Mouse (Mus musculus) liver (tissue): Measurements from ENCODE around the gene Soat1.

ENCODE experiments used
- DNase-seq: peaks from one replicate; pipeline ENCODE4 v3.0.0-alpha.2; 2020; ENCODE audit warnings: mixed read lengths

Soat1 gene

GRCm38 (mm10) chr1:156463981-156464853 lies 9.9 kb downstream of the Soat1 start:
- DNase-seq = no peak

DNA sequence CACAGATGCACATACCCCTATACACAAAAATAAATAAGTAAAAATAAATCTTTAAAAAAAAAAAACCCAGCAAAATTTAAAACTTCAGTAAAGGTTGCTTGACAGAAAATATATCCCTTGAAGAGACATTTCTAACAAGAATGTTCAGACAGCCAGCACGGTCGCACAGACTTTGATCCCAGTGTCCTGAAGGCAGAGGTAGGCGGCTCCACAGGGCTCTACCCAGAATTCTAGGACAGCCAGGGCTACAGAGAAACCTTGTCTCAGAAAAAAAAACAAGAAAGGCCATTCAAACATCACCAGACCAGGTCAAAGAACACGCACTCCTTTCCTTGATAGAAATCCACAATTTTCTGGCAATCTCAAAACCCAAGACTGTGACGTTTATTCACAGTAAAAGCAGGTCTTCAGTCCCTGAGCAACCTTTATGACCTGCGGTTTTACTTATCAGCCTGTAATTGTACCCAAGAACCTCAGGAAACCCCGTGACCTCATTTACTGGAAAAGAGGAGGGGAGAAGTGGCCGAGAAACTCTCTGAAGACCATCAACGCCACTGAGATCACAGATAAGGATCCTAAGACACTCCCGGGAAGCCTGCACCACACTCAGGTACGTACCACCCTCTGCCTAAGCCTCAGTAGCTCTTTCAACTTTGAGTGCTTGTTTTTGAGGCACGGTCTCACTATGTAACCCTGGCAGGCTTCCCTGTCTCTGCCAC lies 11.7 kb downstream of the Soat1 start:
- no peak for DNase-seq

DNA sequence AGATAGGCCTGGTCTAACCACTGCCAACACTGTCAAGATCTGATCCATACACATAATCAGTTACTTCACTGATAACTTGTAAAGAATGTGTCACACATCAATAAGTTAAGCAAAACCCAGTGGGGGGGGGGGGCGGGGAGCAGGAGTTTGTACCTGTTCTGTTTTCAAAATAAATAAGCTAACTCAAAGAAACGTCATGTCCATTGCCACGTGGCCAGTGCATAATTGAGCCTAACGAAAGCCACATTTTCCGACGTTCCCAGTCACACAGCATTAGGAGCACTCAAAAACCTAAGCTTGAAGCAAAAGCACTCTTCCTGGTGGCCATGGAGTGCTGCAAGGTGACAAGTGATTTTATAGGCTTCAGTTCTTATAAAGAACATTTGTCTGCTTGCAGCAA lies 13.1 kb downstream of the Soat1 start:
- no peak for DNase-seq

- no peak for DNase-seq
These were observed 13.9 kb downstream of the Soat1 start for GRCm38 (mm10) chr1:156460216-156460615.

- peak; percentile 24 for DNase-seq
These were observed 14.4 kb downstream of the Soat1 start for GRCm38 (mm10) chr1:156459690-156460089.

GRCm38 (mm10) chr1:156458391-156459060 lies 15.6 kb downstream of the Soat1 start:
- DNase-seq = no peak

DNA sequence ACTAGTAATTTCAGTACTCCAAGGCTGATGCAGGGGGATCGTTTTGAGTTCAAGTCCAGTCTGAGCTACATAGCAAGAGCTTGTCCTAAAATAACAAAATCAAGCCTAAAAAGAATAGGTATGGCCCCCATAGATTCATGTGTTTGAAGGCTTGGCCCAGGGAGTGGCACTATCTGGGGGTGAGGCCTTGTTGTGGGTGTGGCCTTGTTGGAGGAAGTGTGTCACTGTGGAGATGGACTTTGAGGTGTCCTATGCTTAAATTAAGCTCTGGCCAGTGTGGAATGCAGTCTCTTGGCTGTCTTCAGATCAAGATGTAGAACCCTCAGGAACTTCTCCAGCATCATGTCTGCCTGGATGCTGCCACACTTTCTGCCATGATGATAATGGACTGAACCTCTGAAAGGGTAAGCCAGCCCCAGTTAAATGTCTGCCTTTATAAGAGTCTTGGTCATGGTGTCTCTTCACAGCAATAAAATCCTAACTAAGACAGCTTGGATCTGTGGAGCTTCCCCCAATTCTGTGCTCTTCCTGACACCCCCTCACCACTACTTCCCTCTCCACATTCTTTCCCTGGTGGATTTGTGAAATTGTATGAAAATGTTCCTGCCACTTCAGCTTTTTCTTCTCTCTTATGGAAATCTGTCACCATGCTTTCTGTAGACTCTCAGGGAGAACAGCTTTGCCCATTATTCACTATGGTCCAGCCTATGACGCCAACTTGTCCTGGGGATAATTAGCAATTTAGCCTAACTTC lies 18.9 kb downstream of the Soat1 start:
- DNase-seq = peak; percentile 21

- no peak for DNase-seq
These were observed 19.7 kb downstream of the Soat1 start for GRCm38 (mm10) chr1:156454384-156454783.

DNA sequence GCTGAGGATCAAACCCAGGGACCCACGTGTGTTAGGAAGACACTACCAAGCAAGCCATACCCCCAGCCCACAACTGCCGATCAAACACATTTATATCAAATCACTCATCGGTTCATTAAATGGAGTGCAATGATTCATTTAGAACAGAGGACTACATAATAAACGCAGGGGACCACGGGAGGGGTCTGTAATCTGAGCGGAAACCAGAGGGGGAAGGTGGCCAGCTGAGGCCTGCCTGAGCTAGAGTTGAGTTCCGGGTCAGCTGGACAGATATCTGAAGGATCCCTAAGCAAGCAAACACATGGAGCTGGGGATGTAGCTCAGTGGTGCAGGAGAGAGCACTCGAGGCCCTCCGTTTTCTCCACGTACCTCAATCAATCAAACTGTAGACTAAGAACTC lies 20.3 kb downstream of the Soat1 start:
- DNase-seq = no peak

- DNase-seq = no peak
These were observed 23.7 kb downstream of the Soat1 start for GRCm38 (mm10) chr1:156450478-156450877.

DNA sequence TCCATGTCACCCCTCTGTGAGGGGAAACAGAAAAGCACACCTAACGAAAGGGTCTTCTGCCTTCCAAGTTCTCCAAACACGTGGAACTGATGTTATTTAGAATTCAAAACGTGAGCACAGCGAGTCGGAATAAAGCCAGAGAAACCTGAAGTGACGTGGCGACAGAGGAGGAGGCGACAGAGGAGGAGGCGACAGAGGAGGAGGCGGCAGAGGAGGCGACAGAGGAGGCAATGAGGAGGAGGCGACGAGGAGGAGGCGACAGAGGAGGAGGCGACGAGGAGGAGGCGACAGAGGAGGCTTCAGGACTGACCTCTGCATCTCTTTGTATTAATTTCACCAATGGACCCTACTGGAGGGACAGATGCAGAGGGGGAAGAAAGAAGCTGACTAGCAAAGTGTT lies 24.4 kb downstream of the Soat1 start:
- DNase-seq = no peak

GRCm38 (mm10) chr1:156449089-156449488 lies 25.0 kb downstream of the Soat1 start:
- DNase-seq = no peak

- DNase-seq = no peak
These were observed 29.1 kb downstream of the Soat1 start for GRCm38 (mm10) chr1:156445049-156445448.

GRCm38 (mm10) chr1:156442776-156443175 lies 31.4 kb downstream of the Soat1 start:
- no peak for DNase-seq

GRCm38 (mm10) chr1:156442266-156442665 lies 31.9 kb downstream of the Soat1 start:
- DNase-seq = no peak

GRCm38 (mm10) chr1:156437726-156438125 lies 36.4 kb downstream of the Soat1 start:
- no peak for DNase-seq

GRCm38 (mm10) chr1:156437016-156437708 lies 37.0 kb downstream of the Soat1 start:
- DNase-seq = no peak

DNA sequence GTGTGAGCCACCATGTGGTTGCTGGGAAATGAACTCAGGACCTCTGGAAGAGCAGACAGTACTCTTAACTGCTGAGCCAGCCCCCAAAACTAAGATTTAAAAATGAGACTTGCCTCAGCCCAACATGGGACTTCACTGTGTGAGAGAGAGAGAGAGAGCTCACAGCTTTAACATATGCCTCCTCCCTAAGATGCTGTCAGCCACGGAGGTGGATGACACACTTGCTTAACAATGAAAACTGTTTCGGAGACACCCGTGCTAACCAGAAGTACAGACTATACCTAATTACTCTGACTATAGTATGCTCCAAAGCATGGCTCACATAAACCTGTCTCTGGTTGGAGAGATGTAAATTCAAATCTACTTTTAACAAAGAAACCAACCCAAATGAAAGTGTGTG lies 40.6 kb downstream of the Soat1 start:
- no peak for DNase-seq

DNA sequence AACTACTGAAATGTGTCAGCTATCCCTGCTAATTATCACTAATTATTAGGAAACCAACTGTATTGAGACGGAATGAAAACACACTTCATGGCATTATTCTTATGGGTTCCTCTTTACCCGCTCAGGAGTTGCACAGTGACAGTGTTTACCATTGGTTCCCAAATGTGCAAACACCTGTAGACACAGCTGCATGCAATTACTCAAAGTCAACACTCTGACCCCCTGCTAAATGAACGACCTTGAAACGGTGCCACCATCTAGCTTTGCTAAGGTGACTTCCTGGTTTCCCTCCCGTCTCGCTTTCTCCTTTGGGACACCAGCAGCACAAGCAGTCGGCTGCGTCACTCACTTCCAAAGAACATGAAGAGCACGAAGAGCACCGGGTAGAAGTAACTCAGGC lies 41.6 kb downstream of the Soat1 start:
- no peak for DNase-seq

- DNase-seq = no peak
These were observed 45.7 kb downstream of the Soat1 start for GRCm38 (mm10) chr1:156428434-156428833.

DNA sequence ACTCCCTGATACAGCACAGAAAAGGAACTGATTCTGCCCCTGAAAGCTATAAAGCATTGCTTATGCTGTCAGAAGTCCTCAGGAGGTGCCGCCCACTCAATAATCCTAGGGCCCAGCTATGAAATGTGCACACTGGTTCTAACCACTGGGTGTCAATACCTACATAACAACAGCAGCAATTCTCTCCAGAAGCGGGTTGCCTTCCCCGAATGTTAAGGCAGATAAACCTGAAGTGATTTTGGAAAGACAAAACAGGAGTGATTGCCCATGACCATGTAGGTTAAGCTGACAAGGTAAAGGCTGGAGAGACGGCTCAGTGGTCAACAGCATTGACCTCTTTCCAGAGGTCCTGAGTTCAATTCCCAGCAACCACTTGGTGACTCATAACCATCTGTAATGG lies 48.4 kb downstream of the Soat1 start:
- DNase-seq = no peak

DNA sequence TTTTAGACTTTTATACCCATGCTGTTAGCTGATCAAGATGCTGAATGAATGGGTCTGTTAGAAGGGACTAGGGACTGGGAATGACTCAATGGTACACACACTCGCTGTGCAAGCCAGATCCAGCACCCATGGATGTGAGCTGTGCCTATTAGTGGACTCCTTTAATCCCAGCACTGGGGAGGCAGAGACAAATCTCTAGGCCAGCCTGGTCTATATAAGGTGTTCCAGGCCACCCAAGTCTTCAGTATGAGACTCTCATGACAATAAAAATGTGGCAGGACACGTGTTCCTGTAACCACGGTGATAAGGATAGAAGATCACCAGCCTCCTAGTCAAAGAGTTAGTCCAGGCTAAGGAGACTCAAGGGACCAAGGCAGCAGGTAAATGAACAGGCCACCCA lies 50.1 kb downstream of the Soat1 start:
- DNase-seq = no peak
